Mouse (Mus musculus): ENCODE measurements around the gene Hspbp1. TPM values are rescaled to one million over a fixed set of nuclear protein-coding genes. Genes with fewer than 3 reads are reported as not detected.

Hspbp1 gene
- polyA plus RNA-seq, 1 experiment from 2014 or later: 81.3 TPM

GRCm38 (mm10) chr7:4625928-4626327 is 58.9 kb downstream of the Hspbp1 start:
- Histone ChIP-seq H3K27me3 (no peaks in the 10 kb centered on the region), H3K4me3 (no peak overlapping the region), H3K27ac (no peak overlapping the region), H3K4me1 (no peaks in the 10 kb centered on the region), H3K9ac (no peak overlapping the region), H3K9me3 (no peaks in the 10 kb centered on the region), H3K36me3 (peaks cover 29% of the 10 kb centered on the region), H3K4me2 (no peak overlapping the region)
- no peak for ATAC-seq (ENCODE audit: insufficient number of reproducible peaks, low FRiP score, low TSS enrichment, low read depth)
- 86% methylated on average over 2 of the region's 2 CpGs for WGBS

GRCm38 (mm10) chr7:4624343-4624742 is 60.5 kb downstream of the Hspbp1 start:
- no peak overlapping the region for H3K27ac ChIP-seq
- peaks cover 15% of the 10 kb centered on the region for H3K36me3 ChIP-seq
- no peak overlapping the region for H3K4me3 ChIP-seq
- WGBS: 47% methylated on average over 1 of the region's 1 CpGs
- no peak overlapping the region for H3K4me2 ChIP-seq
- no peaks in the 10 kb centered on the region for H3K27me3 ChIP-seq
- no peaks in the 10 kb centered on the region for H3K9me3 ChIP-seq
- ATAC-seq (ENCODE audit: insufficient number of reproducible peaks, low FRiP score, low TSS enrichment, low read depth): no peak
- H3K4me1 ChIP-seq: no peaks in the 10 kb centered on the region
- no peak overlapping the region for H3K9ac ChIP-seq

- Histone ChIP-seq H3K9ac (no peak overlapping the region), H3K4me1 (no peaks in the 10 kb centered on the region), H3K27ac (no peak overlapping the region), H3K36me3 (peaks cover 9% of the 10 kb centered on the region), H3K27me3 (no peaks in the 10 kb centered on the region), H3K9me3 (no peaks in the 10 kb centered on the region), H3K4me3 (no peak overlapping the region), H3K4me2 (no peak overlapping the region)
- 21% methylated on average over 4 of the region's 4 CpGs for WGBS
- no peak for ATAC-seq (ENCODE audit: insufficient number of reproducible peaks, low FRiP score, low TSS enrichment, low read depth)
Observed at GRCm38 (mm10) chr7:4623544-4624189, 61.2 kb downstream of the Hspbp1 start.

GRCm38 (mm10) chr7:4619979-4620378 is 64.9 kb downstream of the Hspbp1 start:
- 39% methylated on average over 1 of the region's 1 CpGs for WGBS
- Histone ChIP-seq H3K4me1 (no peaks in the 10 kb centered on the region), H3K4me2 (no peak overlapping the region), H3K9me3 (no peaks in the 10 kb centered on the region), H3K9ac (no peak overlapping the region), H3K27me3 (no peaks in the 10 kb centered on the region), H3K36me3 (no peaks in the 10 kb centered on the region), H3K4me3 (no peak overlapping the region), H3K27ac (no peak overlapping the region)
- ATAC-seq (ENCODE audit: insufficient number of reproducible peaks, low FRiP score, low TSS enrichment, low read depth): no peak

- Histone ChIP-seq H3K27ac (no peak overlapping the region), H3K4me2 (no peak overlapping the region), H3K9ac (no peak overlapping the region), H3K9me3 (no peaks in the 10 kb centered on the region), H3K4me3 (no peak overlapping the region), H3K27me3 (no peaks in the 10 kb centered on the region), H3K4me1 (no peaks in the 10 kb centered on the region), H3K36me3 (no peaks in the 10 kb centered on the region)
- ATAC-seq (ENCODE audit: insufficient number of reproducible peaks, low FRiP score, low TSS enrichment, low read depth): no peak
- 78% methylated on average over 14 of the region's 14 CpGs for WGBS
Observed at GRCm38 (mm10) chr7:4613740-4614403, 71.0 kb downstream of the Hspbp1 start.

- Histone ChIP-seq H3K4me2 (no peak overlapping the region), H3K4me3 (no peak overlapping the region), H3K9ac (no peak overlapping the region), H3K27ac (no peak overlapping the region), H3K27me3 (no peaks in the 10 kb centered on the region), H3K9me3 (no peaks in the 10 kb centered on the region), H3K4me1 (no peaks in the 10 kb centered on the region), H3K36me3 (no peaks in the 10 kb centered on the region)
- WGBS: 65% methylated on average over 1 of the region's 1 CpGs
- no peak for ATAC-seq (ENCODE audit: insufficient number of reproducible peaks, low FRiP score, low TSS enrichment, low read depth)
Observed at GRCm38 (mm10) chr7:4612956-4613355, 71.9 kb downstream of the Hspbp1 start.

GRCm38 (mm10) chr7:4612386-4612785 is 72.5 kb downstream of the Hspbp1 start:
- no peak for ATAC-seq (ENCODE audit: insufficient number of reproducible peaks, low FRiP score, low TSS enrichment, low read depth)
- no peak overlapping the region for H3K9ac ChIP-seq
- no peaks in the 10 kb centered on the region for H3K9me3 ChIP-seq
- H3K4me3 ChIP-seq: no peak overlapping the region
- H3K4me2 ChIP-seq: no peak overlapping the region
- WGBS: 42% methylated on average over 8 of the region's 8 CpGs
- no peaks in the 10 kb centered on the region for H3K4me1 ChIP-seq
- no peaks in the 10 kb centered on the region for H3K36me3 ChIP-seq
- no peak overlapping the region for H3K27ac ChIP-seq
- no peaks in the 10 kb centered on the region for H3K27me3 ChIP-seq

- Histone ChIP-seq H3K4me2 (no peak overlapping the region), H3K36me3 (no peaks in the 10 kb centered on the region), H3K27ac (no peak overlapping the region), H3K4me3 (no peak overlapping the region), H3K9ac (no peak overlapping the region), H3K4me1 (no peaks in the 10 kb centered on the region), H3K27me3 (no peaks in the 10 kb centered on the region), H3K9me3 (no peaks in the 10 kb centered on the region)
- ATAC-seq (ENCODE audit: insufficient number of reproducible peaks, low FRiP score, low TSS enrichment, low read depth): no peak
- 59% methylated on average over 12 of the region's 12 CpGs for WGBS
Observed at GRCm38 (mm10) chr7:4611921-4612341, 72.9 kb downstream of the Hspbp1 start.

- Histone ChIP-seq H3K4me2 (no peak overlapping the region), H3K4me3 (no peak overlapping the region), H3K27me3 (no peaks in the 10 kb centered on the region), H3K36me3 (no peaks in the 10 kb centered on the region), H3K9me3 (no peaks in the 10 kb centered on the region), H3K27ac (no peak overlapping the region), H3K4me1 (no peaks in the 10 kb centered on the region), H3K9ac (no peak overlapping the region)
- no peak for ATAC-seq (ENCODE audit: insufficient number of reproducible peaks, low FRiP score, low TSS enrichment, low read depth)
- 82% methylated on average over 12 of the region's 12 CpGs for WGBS
Observed at GRCm38 (mm10) chr7:4611511-4611910, 73.4 kb downstream of the Hspbp1 start.

Other genes starting within 250 kb of the Hspbp1 start
- 25.4 and 25.6 TPM in 2 replicates for gene Rdh13, start 239.4 kb downstream of the Hspbp1 start, polyA plus RNA-seq (2015; fragmentation: Nextera tagmentation; extraction: Ambion mirVana)
- 11.4 and 13.4 TPM in 2 replicates for gene Eps8l1, start 224.4 kb downstream of the Hspbp1 start, polyA plus RNA-seq (2015; fragmentation: Nextera tagmentation; extraction: Ambion mirVana)
- 35.9 and 46.8 TPM in 2 replicates for gene Ppp1r12c, start 183.4 kb downstream of the Hspbp1 start, polyA plus RNA-seq (2015; fragmentation: Nextera tagmentation; extraction: Ambion mirVana)
- 229 and 541 TPM in 2 replicates for gene Tnnt1, start 168.7 kb downstream of the Hspbp1 start, polyA plus RNA-seq (2015; fragmentation: Nextera tagmentation; extraction: Ambion mirVana)
- gene Tnni3, start 160.8 kb downstream of the Hspbp1 start, polyA plus RNA-seq (2015; fragmentation: Nextera tagmentation; extraction: Ambion mirVana): 4.7 and 5.2 TPM in 2 replicates
- 1.8 and 3.0 TPM in 2 replicates for gene Dnaaf3, start 152.6 kb downstream of the Hspbp1 start, polyA plus RNA-seq (2015; fragmentation: Nextera tagmentation; extraction: Ambion mirVana)
- 3.8 and 4.7 TPM in 2 replicates for gene Syt5, start 137.5 kb downstream of the Hspbp1 start, polyA plus RNA-seq (2015; fragmentation: Nextera tagmentation; extraction: Ambion mirVana)
- gene Ptprh, start 81.0 kb downstream of the Hspbp1 start, polyA plus RNA-seq (2015; fragmentation: Nextera tagmentation; extraction: Ambion mirVana): not detected in 2 replicates
- 0.52 and 0.99 TPM in 2 replicates for gene Tmem86b, start 53.6 kb downstream of the Hspbp1 start, polyA plus RNA-seq (2015; fragmentation: Nextera tagmentation; extraction: Ambion mirVana)
- gene Ppp6r1, start 26.0 kb downstream of the Hspbp1 start, polyA plus RNA-seq (2015; fragmentation: Nextera tagmentation; extraction: Ambion mirVana): 6.4 and 7.0 TPM in 2 replicates
- 1.00 and 1.2 TPM in 2 replicates for gene Brsk1, start 5.5 kb upstream of the Hspbp1 start, polyA plus RNA-seq (2015; fragmentation: Nextera tagmentation; extraction: Ambion mirVana)
- gene Tmem150b, start 40.2 kb upstream of the Hspbp1 start, polyA plus RNA-seq (2015; fragmentation: Nextera tagmentation; extraction: Ambion mirVana): 0.22 and 0.29 TPM in 2 replicates
- 46.2 and 50.0 TPM in 2 replicates for gene Kmt5c, start 55.0 kb upstream of the Hspbp1 start, polyA plus RNA-seq (2015; fragmentation: Nextera tagmentation; extraction: Ambion mirVana)
- gene Cox6b2, start 68.0 kb upstream of the Hspbp1 start, polyA plus RNA-seq (2015; fragmentation: Nextera tagmentation; extraction: Ambion mirVana): 44.4 and 51.0 TPM in 2 replicates
- gene Fam71e2, start 86.2 kb upstream of the Hspbp1 start, polyA plus RNA-seq (2015; fragmentation: Nextera tagmentation; extraction: Ambion mirVana): not detected in 2 replicates
- gene Il11, start 97.8 kb upstream of the Hspbp1 start, polyA plus RNA-seq (2015; fragmentation: Nextera tagmentation; extraction: Ambion mirVana): 0.49 and 0.63 TPM in 2 replicates
- gene Tmem190, start 97.9 kb upstream of the Hspbp1 start, polyA plus RNA-seq (2015; fragmentation: Nextera tagmentation; extraction: Ambion mirVana): 0.38 and 0.68 TPM in 2 replicates
- 14.1 and 15.7 TPM in 2 replicates for gene Tmem238, start 104.6 kb upstream of the Hspbp1 start, polyA plus RNA-seq (2015; fragmentation: Nextera tagmentation; extraction: Ambion mirVana)
- 298 and 362 TPM in 2 replicates for gene Rpl28, start 107.8 kb upstream of the Hspbp1 start, polyA plus RNA-seq (2015; fragmentation: Nextera tagmentation; extraction: Ambion mirVana)
- gene Ube2s, start 127.5 kb upstream of the Hspbp1 start, polyA plus RNA-seq (2015; fragmentation: Nextera tagmentation; extraction: Ambion mirVana): 270 and 282 TPM in 2 replicates
- 0.32 and 0.46 TPM in 2 replicates for gene Shisa7, start 159.6 kb upstream of the Hspbp1 start, polyA plus RNA-seq (2015; fragmentation: Nextera tagmentation; extraction: Ambion mirVana)
- 12.7 and 12.9 TPM in 2 replicates for gene Isoc2b, start 185.2 kb upstream of the Hspbp1 start, polyA plus RNA-seq (2015; fragmentation: Nextera tagmentation; extraction: Ambion mirVana)
- 0.86 and 1.0 TPM in 2 replicates for gene Isoc2a, start 192.1 kb upstream of the Hspbp1 start, polyA plus RNA-seq (2015; fragmentation: Nextera tagmentation; extraction: Ambion mirVana)
- gene Gm36210, start 221.4 kb upstream of the Hspbp1 start, polyA plus RNA-seq (2015; fragmentation: Nextera tagmentation; extraction: Ambion mirVana): 0.17 TPM in 1 of 2 replicates, not detected in the other
- gene Zfp628, start 230.1 kb upstream of the Hspbp1 start, polyA plus RNA-seq (2015; fragmentation: Nextera tagmentation; extraction: Ambion mirVana): 3.4 TPM in 2 replicates
- 2.5 and 3.7 TPM in 2 replicates for gene Nat14, start 237.0 kb upstream of the Hspbp1 start, polyA plus RNA-seq (2015; fragmentation: Nextera tagmentation; extraction: Ambion mirVana)
- gene Ssc5d, start 240.7 kb upstream of the Hspbp1 start, polyA plus RNA-seq (2015; fragmentation: Nextera tagmentation; extraction: Ambion mirVana): 15.6 and 21.9 TPM in 2 replicates

Measured in limb, embryonic 15.5 days (tissue).